Mouse (Mus musculus) gastrocnemius, postnatal 36 days (tissue): ENCODE measurements around the gene Cpxm1. TPM values are rescaled to one million over a fixed set of nuclear protein-coding genes. Genes with fewer than 3 reads are reported as not detected.

Experiments used
- DNase-seq, 2 experiments: peaks; one replicate each; pipeline ENCODE4 v3.0.0; 2022
- intact Hi-C: fragments of 180-260 bp; cut with DNase I; formaldehyde crosslinking; loops from one replicate; pipeline ENCODE4 v1.15.1; 2025
- total RNA-seq, 2 experiments: library from RNA; stranded (reverse); gene quantifications; 2 replicates each; pipeline ENCODE4 v1.2.3; 2021

The Cpxm1 gene
- total RNA-seq, 2 experiments from 2014 or later = 2.1 to 3.1 TPM

GRCm38 (mm10) chr2:130350376-130350775, 47.0 kb downstream of the Cpxm1 start:
- intact Hi-C loops = no loop called here
- no peak for DNase-seq

GRCm38 (mm10) chr2:130341220-130341580, 56.2 kb downstream of the Cpxm1 start:
- DNase-seq = no peak
- intact Hi-C loops = no loop called here

Other genes starting within 250 kb of the Cpxm1 start
- gene Snrpb, start 218.2 kb downstream of the Cpxm1 start, total RNA-seq = 100 to 1,000 TPM; 122 to 131 TPM
- not detected for gene Tmc2, start 202.4 kb downstream of the Cpxm1 start, total RNA-seq
- 10 to 100 TPM; 24.8 to 32.5 TPM for gene Nop56, start 123.1 kb downstream of the Cpxm1 start, total RNA-seq
- gene Idh3b, start 113.0 kb downstream of the Cpxm1 start, total RNA-seq = 100 to 1,000 TPM; 448 to 491 TPM
- gene Ebf4, start 102.4 kb downstream of the Cpxm1 start, total RNA-seq = under 1 TPM; 0.15 to 0.27 TPM
- not detected for gene Gm28372, start 7.7 kb upstream of the Cpxm1 start, total RNA-seq
- not detected for gene 1700020A23Rik, start 7.7 kb upstream of the Cpxm1 start, total RNA-seq
- gene Tmem239, start 8.9 kb upstream of the Cpxm1 start, total RNA-seq = not detected
- 10 to 100 TPM; 14.9 to 18.7 TPM for gene Vps16, start 26.8 kb upstream of the Cpxm1 start, total RNA-seq
- 1 to 10 TPM; 2.8 to 4.0 TPM for gene Pced1a, start 27.1 kb upstream of the Cpxm1 start, total RNA-seq
- gene Ptpra, start 52.7 kb upstream of the Cpxm1 start, total RNA-seq = 10 to 100 TPM; 15.5 to 20.6 TPM
- 10 to 100 TPM; 38.6 to 47.7 TPM for gene Mrps26, start 166.2 kb upstream of the Cpxm1 start, total RNA-seq
- not detected for gene Oxt, start 178.6 kb upstream of the Cpxm1 start, total RNA-seq
- gene Avp, start 185.0 kb upstream of the Cpxm1 start, total RNA-seq = not detected
- 1 to 10 TPM; 4.9 to 5.2 TPM for gene Fastkd5, start 232.5 kb upstream of the Cpxm1 start, total RNA-seq
- gene Ubox5, start 232.5 kb upstream of the Cpxm1 start, total RNA-seq = 1 to 10 TPM; 3.4 to 5.3 TPM
- 1 to 10 TPM; 1.9 to 2.4 TPM for gene Lzts3, start 245.2 kb upstream of the Cpxm1 start, total RNA-seq